Mouse (Mus musculus): ENCODE measurements around the gene Ccm2l. TPM values are rescaled to one million over a fixed set of nuclear protein-coding genes. Genes with fewer than 3 reads are reported as not detected.

Gene Ccm2l
- polyA plus RNA-seq, 1 experiment from 2014 or later = 2.8 TPM

DNA sequence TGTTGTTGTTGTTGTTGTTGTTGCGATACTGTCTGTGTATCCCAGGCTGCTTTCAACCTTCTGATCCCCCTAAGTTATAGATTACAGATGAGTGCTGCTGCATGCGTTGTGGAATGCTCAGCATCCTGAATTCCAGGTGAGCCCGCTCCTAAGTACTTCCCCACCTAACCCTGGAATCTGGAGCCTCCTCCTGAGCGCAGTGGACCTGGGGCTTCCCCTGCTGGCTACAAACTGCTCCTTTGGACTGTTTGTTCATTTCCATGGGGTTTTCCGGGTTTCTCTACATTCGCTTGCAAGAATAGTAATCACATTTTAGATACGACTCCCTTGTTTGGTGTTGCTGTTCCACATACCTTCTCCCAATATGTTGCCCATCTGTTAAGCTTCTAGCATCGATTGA, 17.5 kb downstream of the Ccm2l start:
- H3K36me3 ChIP-seq (ENCODE audit: control insufficient read depth, insufficient read depth, low read length) = no peaks in the 10 kb centered on the region
- WGBS = 75% methylated on average over 8 of the region's 8 CpGs
- no peak for ATAC-seq (ENCODE audit: low read depth)
- no peaks in the 10 kb centered on the region for H3K27me3 ChIP-seq (ENCODE audit: control insufficient read depth, insufficient read depth, low read depth, low read length)
- H3K4me1 ChIP-seq (replicated peaks; ENCODE audit: control insufficient read depth, insufficient read depth, low read length) = no peaks in the 10 kb centered on the region
- H3K9ac ChIP-seq (ENCODE audit: low read length) = no peak overlapping the region
- no peak overlapping the region for H3K4me2 ChIP-seq (ENCODE audit: low read depth, low read length)
- no peak overlapping the region for H3K27ac ChIP-seq (ENCODE audit: low read length)
- no peak overlapping the region for H3K4me3 ChIP-seq (ENCODE audit: low read length)
- no peaks in the 10 kb centered on the region for H3K9me3 ChIP-seq (ENCODE audit: control insufficient read depth, low read length)

DNA sequence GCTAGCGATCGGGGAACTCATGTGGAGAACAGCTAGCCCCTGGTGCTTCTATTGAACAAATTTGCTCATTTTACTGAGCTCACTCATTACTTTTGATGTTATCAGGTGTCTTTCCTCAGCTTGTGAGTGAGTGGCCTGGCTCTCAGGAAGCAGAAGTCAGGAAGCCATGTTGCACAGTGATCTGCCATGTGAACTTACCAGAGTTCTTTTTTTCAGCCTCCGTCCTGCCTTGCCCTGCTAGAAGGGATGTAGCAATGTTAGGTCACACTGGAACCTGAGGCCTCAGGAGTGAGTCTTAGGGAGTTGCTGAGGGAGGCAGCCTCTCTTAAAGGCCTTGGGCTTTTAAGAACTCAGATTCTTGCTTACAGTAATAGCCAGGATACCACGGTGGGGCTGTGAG, 18.1 kb downstream of the Ccm2l start:
- Histone ChIP-seq H3K4me3 (ENCODE audit: low read length) (no peak overlapping the region), H3K4me1 (replicated peaks; ENCODE audit: control insufficient read depth, insufficient read depth, low read length) (no peaks in the 10 kb centered on the region), H3K27me3 (ENCODE audit: control insufficient read depth, insufficient read depth, low read depth, low read length) (no peaks in the 10 kb centered on the region), H3K27ac (ENCODE audit: low read length) (peak overlapping the region; percentile 28), H3K4me2 (ENCODE audit: low read depth, low read length) (no peak overlapping the region), H3K36me3 (ENCODE audit: control insufficient read depth, insufficient read depth, low read length) (no peaks in the 10 kb centered on the region), H3K9ac (ENCODE audit: low read length) (no peak overlapping the region), H3K9me3 (ENCODE audit: control insufficient read depth, low read length) (no peaks in the 10 kb centered on the region)
- no peak for ATAC-seq (ENCODE audit: low read depth)
- WGBS = 55% methylated on average over 4 of the region's 4 CpGs

DNA sequence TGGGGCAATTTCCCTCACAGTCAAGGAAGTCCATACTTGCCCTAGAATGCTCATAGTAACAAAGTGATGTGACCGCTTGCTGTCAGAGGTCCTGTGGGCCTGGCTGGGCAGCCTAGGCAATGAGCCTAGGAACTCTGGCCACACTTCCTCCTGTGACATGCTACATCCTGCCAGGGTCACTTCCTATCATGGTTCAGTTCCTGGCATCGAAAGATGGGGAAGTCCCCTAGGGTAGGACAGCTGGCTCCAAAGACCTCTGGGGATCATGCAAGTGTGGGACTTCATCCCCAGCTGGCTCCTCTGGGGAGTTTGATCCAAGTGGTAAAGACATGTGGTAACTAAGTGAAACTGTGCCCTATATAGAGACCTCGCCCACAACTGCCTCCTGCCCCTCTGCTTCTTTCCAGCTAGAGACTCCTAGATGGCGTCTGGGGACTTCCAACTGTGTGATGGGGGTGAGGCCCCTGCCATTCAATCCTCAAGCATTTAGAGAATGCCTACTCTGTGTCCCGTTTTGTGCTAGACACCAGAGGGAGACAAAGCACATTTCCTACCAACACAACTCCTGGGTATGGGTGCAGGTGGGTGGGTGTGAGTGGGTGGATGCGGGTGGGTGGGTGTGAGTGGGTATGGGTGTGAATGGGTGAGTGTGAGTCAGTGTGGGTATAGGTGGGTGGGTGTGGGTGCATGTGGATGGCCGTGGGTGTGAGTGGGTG, 18.7 kb downstream of the Ccm2l start:
- ATAC-seq (ENCODE audit: low read depth) = peak; percentile 47; the same call in 1 of the 2 replicates
- peak overlapping the region; percentile 28 for H3K27ac ChIP-seq (ENCODE audit: low read length)
- no peak overlapping the region for H3K4me3 ChIP-seq (ENCODE audit: low read length)
- no peaks in the 10 kb centered on the region for H3K36me3 ChIP-seq (ENCODE audit: control insufficient read depth, insufficient read depth, low read length)
- H3K9ac ChIP-seq (ENCODE audit: low read length) = no peak overlapping the region
- no peaks in the 10 kb centered on the region for H3K27me3 ChIP-seq (ENCODE audit: control insufficient read depth, insufficient read depth, low read depth, low read length)
- no peaks in the 10 kb centered on the region for H3K9me3 ChIP-seq (ENCODE audit: control insufficient read depth, low read length)
- H3K4me1 ChIP-seq (replicated peaks; ENCODE audit: control insufficient read depth, insufficient read depth, low read length) = no peaks in the 10 kb centered on the region
- H3K4me2 ChIP-seq (ENCODE audit: low read depth, low read length) = no peak overlapping the region
- WGBS = 60% methylated on average over 7 of the region's 7 CpGs

DNA sequence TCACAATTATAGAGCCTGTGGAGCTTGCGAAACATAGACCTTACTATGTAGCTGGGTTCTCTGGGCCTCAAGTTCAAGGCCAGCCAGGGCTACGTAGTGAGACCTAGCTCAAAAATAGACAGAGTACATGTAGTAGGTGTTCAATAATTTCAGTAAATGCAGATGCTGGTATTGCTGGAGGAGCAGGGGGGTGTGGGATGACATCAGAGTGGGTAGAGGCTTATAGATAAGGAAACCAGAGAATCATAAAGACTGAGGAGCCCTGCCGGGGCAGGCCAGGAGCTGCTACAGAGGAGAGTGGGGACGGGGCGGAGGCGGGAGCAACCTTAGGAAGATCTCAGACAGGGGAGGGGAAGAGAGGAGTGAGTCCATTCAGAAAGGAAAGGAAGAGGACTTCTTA, 19.8 kb downstream of the Ccm2l start:
- no peak for ATAC-seq (ENCODE audit: low read depth)
- H3K4me1 ChIP-seq (replicated peaks; ENCODE audit: control insufficient read depth, insufficient read depth, low read length) = no peaks in the 10 kb centered on the region; the same call in 1 of the 2 replicates
- WGBS = 80% methylated on average over 6 of the region's 6 CpGs
- H3K4me2 ChIP-seq (ENCODE audit: low read depth, low read length) = no peak overlapping the region
- H3K27ac ChIP-seq (ENCODE audit: low read length) = no peak overlapping the region
- H3K4me3 ChIP-seq (ENCODE audit: low read length) = no peak overlapping the region
- H3K36me3 ChIP-seq (ENCODE audit: control insufficient read depth, insufficient read depth, low read length) = no peaks in the 10 kb centered on the region
- H3K9ac ChIP-seq (ENCODE audit: low read length) = no peak overlapping the region
- no peaks in the 10 kb centered on the region for H3K27me3 ChIP-seq (ENCODE audit: control insufficient read depth, insufficient read depth, low read depth, low read length)
- H3K9me3 ChIP-seq (ENCODE audit: control insufficient read depth, low read length) = no peaks in the 10 kb centered on the region

DNA sequence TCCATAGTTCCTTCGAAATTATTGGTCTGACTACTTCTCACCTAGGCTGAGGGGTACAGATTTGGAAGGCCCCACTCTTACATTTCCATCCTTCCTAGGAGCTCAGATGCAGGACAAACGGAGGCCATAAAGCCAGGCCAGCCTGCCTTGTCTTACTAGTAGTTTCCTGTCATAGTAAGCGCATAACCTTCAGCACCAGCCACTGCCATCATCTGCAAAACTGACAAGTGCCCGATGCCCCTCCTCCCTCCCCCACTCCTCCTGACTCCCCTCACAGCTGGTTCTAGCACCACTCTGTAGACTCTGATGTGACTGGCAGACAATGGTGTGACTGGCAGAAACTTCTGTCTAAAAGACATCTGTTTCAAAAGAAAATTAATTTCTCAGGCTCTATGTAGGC, 20.4 kb downstream of the Ccm2l start:
- H3K4me3 ChIP-seq (ENCODE audit: low read length) = no peak overlapping the region
- H3K36me3 ChIP-seq (ENCODE audit: control insufficient read depth, insufficient read depth, low read length) = no peaks in the 10 kb centered on the region
- WGBS = 79% methylated on average over 4 of the region's 4 CpGs
- no peak for ATAC-seq (ENCODE audit: low read depth)
- no peak overlapping the region for H3K9ac ChIP-seq (ENCODE audit: low read length)
- no peaks in the 10 kb centered on the region for H3K27me3 ChIP-seq (ENCODE audit: control insufficient read depth, insufficient read depth, low read depth, low read length)
- no peak overlapping the region for H3K27ac ChIP-seq (ENCODE audit: low read length)
- no peaks in the 10 kb centered on the region for H3K9me3 ChIP-seq (ENCODE audit: control insufficient read depth, low read length)
- no peaks in the 10 kb centered on the region; the same call in 1 of the 2 replicates for H3K4me1 ChIP-seq (replicated peaks; ENCODE audit: control insufficient read depth, insufficient read depth, low read length)
- no peak overlapping the region for H3K4me2 ChIP-seq (ENCODE audit: low read depth, low read length)

DNA sequence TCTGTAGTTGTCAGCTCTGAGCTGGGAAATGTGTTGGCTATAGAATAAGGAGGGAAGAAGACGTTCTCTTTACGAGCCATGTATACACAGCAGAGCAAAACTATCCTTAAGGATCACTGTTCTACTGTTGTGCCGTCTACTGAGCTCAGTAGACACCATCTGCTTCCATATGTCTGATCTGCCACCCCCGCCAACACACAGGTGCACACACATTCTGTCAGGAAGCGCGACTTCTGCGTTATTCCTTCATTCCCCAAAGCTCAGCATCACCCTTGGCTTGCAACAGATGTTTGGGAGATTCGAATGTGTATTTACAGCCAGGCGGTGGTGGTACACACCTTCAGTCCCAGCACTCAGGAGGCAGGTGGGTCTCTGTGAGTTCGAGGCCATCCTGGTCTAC, 21.3 kb downstream of the Ccm2l start:
- Histone ChIP-seq H3K36me3 (ENCODE audit: control insufficient read depth, insufficient read depth, low read length) (no peaks in the 10 kb centered on the region), H3K9me3 (ENCODE audit: control insufficient read depth, low read length) (no peaks in the 10 kb centered on the region), H3K27ac (ENCODE audit: low read length) (no peak overlapping the region), H3K9ac (ENCODE audit: low read length) (no peak overlapping the region), H3K4me1 (replicated peaks; ENCODE audit: control insufficient read depth, insufficient read depth, low read length) (no peaks in the 10 kb centered on the region; the same call in 1 of the 2 replicates), H3K27me3 (ENCODE audit: control insufficient read depth, insufficient read depth, low read depth, low read length) (no peaks in the 10 kb centered on the region), H3K4me3 (ENCODE audit: low read length) (no peak overlapping the region), H3K4me2 (ENCODE audit: low read depth, low read length) (no peak overlapping the region)
- ATAC-seq (ENCODE audit: low read depth) = no peak
- WGBS = 88% methylated on average over 10 of the region's 10 CpGs

DNA sequence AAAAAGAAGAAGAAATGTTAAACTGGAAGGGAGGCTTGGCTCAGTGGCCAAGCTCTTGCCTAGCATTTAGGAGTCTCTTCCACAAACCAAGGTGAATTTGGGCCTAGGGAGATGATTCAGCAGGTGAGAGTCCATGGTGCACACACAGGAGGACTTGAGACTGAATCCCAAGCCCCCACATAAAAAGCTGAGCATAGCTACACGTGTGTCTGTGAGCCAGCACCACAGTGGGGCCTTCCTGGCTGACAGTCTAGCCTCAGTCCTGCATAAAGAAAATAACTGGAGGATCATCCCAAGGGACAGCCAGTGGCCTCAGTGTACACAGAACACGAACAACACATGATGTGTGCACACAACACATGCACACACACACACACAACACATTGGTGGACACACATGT, 23.6 kb downstream of the Ccm2l start:
- Histone ChIP-seq H3K27me3 (ENCODE audit: control insufficient read depth, insufficient read depth, low read depth, low read length) (no peaks in the 10 kb centered on the region), H3K4me1 (replicated peaks; ENCODE audit: control insufficient read depth, insufficient read depth, low read length) (no peaks in the 10 kb centered on the region; the same call in 1 of the 2 replicates), H3K4me2 (ENCODE audit: low read depth, low read length) (no peak overlapping the region), H3K9me3 (ENCODE audit: control insufficient read depth, low read length) (no peaks in the 10 kb centered on the region), H3K36me3 (ENCODE audit: control insufficient read depth, insufficient read depth, low read length) (no peaks in the 10 kb centered on the region), H3K9ac (ENCODE audit: low read length) (no peak overlapping the region), H3K4me3 (ENCODE audit: low read length) (no peak overlapping the region), H3K27ac (ENCODE audit: low read length) (no peak overlapping the region)
- 46% methylated on average over 2 of the region's 2 CpGs for WGBS
- ATAC-seq (ENCODE audit: low read depth) = no peak

DNA sequence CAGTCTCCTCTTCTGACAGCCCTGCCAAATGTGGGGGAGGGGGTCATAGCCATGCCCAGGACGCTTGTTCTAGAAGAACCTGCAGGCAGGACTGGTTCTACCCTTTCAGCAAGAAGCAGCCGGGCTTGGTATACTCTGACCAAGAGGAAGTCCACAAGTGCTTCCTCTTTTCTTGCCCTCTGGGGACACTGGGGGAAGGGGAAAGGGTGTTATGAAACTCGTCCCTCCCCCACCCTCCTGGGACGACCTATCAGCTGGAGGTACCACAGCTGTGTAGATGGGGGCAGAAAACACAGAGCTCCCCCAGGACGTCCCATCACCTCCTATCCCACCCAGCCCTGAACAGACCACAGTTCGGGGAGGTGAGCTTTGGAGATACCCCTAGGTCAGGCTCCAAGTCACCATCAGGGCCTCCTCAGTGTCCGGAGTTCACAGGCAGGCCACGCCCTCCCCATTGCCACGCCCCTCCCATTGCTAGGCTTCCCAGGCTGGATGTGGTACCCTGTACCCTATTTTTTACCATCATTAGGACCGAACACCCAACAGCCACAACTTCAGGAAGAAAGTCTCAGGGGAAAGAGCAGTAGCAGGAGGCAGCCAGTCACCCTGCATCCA, 24.9 kb downstream of the Ccm2l start:
- ATAC-seq (ENCODE audit: low read depth) = peak; percentile 45
- no peak overlapping the region for H3K9ac ChIP-seq (ENCODE audit: low read length)
- H3K9me3 ChIP-seq (ENCODE audit: control insufficient read depth, low read length) = no peaks in the 10 kb centered on the region
- H3K27ac ChIP-seq (ENCODE audit: low read length) = no peak overlapping the region
- no peaks in the 10 kb centered on the region for H3K27me3 ChIP-seq (ENCODE audit: control insufficient read depth, insufficient read depth, low read depth, low read length)
- 21% methylated on average over 10 of the region's 10 CpGs for WGBS
- H3K36me3 ChIP-seq (ENCODE audit: control insufficient read depth, insufficient read depth, low read length) = no peaks in the 10 kb centered on the region
- no peak overlapping the region for H3K4me3 ChIP-seq (ENCODE audit: low read length)
- no peak overlapping the region for H3K4me2 ChIP-seq (ENCODE audit: low read depth, low read length)
- H3K4me1 ChIP-seq (replicated peaks; ENCODE audit: control insufficient read depth, insufficient read depth, low read length) = no peaks in the 10 kb centered on the region; the same call in 1 of the 2 replicates

DNA sequence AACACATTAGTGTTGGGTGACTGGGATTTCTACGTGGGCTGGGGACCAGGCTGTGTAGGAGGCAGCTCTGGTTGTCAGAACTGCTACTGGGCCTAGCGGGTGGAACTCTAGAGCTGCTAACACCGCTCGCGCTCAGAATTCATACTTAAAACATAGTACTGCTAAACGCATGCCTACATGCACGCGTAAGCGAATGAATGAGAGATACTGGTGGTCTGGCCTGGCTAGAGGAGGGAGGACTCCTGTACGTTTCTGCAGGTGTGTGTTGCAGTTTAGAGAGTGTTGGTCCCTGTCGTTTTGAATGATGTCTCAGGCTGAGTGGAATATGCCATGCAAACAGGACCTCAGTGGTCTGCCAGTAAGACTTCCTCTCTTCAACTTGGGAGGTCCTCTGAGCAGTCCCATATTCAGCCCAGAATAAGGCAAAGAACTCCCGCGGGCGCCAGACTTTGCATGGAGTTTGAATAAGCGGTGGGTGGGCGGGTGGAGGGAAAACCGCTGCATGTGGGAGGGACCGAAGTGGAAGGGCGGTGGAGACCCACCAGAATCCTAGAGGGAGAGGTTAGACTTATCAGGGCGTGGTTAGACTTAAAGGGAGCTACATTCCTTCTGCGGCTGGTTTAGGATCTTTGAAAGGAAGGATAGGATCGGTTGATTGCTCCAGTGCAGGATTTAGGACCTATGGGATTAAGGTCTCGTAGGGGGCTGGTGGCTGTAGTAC, 41.5 kb downstream of the Ccm2l start:
- Histone ChIP-seq H3K36me3 (ENCODE audit: control insufficient read depth, insufficient read depth, low read length) (no peaks in the 10 kb centered on the region), H3K27ac (ENCODE audit: low read length) (no peak overlapping the region), H3K4me2 (ENCODE audit: low read depth, low read length) (peak overlapping the region; percentile 77), H3K4me1 (replicated peaks; ENCODE audit: control insufficient read depth, insufficient read depth, low read length) (peaks cover 9% of the 10 kb centered on the region; the same call in 1 of the 2 replicates), H3K9me3 (ENCODE audit: control insufficient read depth, low read length) (no peaks in the 10 kb centered on the region), H3K9ac (ENCODE audit: low read length) (peak overlapping the region; percentile 34; the same call in 1 of the 2 replicates), H3K4me3 (ENCODE audit: low read length) (peak overlapping the region; percentile 49), H3K27me3 (ENCODE audit: control insufficient read depth, insufficient read depth, low read depth, low read length) (peaks cover 35% of the 10 kb centered on the region)
- 31% methylated on average over 23 of the region's 23 CpGs for WGBS
- peak; percentile 21 for ATAC-seq (ENCODE audit: low read depth)
